Mouse (Mus musculus) layer of hippocampus, adult 2 months (tissue): ENCODE results near the gene Tamm41. TPM values are rescaled to one million over a fixed set of nuclear protein-coding genes. Genes with fewer than 3 reads are reported as not detected.

Experiments used
- DNase-seq, 2 experiments: peaks; one replicate each; pipeline ENCODE4 v3.0.0; 2022; ENCODE audit warnings: low spot score in 2 of 2
- H3K27ac ChIP-seq: fragments of 200-600 bp; 2 replicates; pipeline ENCODE4 v1.8.1; 2022
- H3K4me3 ChIP-seq: fragments of 200-600 bp; 2 replicates; pipeline ENCODE4 v1.8.1; 2022; ENCODE audit warnings: mild to moderate bottlenecking
- CTCF ChIP-seq: fragments of 200-600 bp; conservative IDR thresholded peaks from 2 replicates; pipeline ENCODE4 v1.8.1; 2022; ENCODE audit warnings: antibody characterized with exemption, mild to moderate bottlenecking, moderate library complexity
- total RNA-seq, 2 experiments: library from RNA; stranded (reverse); gene quantifications; 2 replicates each; pipeline ENCODE4 v1.2.3; 2021

Gene Tamm41
- total RNA-seq, 2 experiments from 2014 or later: 18.6 to 20.9 TPM

DNA sequence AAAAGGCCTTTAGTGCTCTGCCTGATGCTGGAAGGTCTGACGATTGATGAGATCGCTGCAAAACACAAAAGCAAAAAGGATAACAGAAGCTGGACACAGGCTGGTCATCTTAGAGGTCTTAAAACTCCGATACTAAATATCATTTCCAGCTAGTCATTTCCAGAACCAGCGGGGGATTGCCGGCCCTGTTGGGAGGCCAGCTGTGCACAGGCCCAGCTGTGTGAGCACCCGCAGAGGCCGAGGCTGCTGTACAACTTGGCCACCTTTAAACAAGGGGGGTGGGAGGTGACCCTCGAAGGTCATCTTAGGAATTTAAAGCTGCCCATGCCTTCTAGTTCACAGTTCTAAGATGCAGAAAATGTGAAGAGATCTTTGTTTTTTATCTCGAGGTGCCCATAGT lies 26.9 kb downstream of the Tamm41 start:
- Histone ChIP-seq H3K4me3 (no peak overlapping the region), H3K27ac (no peak overlapping the region)
- no peak for DNase-seq
- TF ChIP-seq CTCF: no peak

DNA sequence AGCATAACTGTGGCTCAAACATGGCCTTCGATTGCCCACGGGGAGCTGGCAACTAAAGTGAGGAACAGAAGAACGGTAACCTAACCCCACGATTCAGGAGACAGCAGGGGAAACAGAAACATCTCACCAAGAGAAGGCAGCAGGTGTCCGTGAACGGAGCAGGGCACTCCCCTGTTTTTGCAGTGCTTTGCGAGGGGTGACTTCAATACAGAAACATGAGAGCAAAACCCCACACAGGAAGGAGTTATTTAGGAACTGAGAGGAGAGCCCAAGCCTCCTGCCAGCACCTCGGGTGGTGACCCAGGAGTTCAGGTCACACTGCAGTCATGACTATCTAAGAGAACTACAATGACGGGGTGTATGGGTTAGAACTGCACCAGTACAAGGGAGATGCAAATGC lies 27.4 kb downstream of the Tamm41 start:
- Histone ChIP-seq H3K27ac (no peak overlapping the region), H3K4me3 (no peak overlapping the region)
- DNase-seq: no peak
- TF ChIP-seq CTCF: no peak

DNA sequence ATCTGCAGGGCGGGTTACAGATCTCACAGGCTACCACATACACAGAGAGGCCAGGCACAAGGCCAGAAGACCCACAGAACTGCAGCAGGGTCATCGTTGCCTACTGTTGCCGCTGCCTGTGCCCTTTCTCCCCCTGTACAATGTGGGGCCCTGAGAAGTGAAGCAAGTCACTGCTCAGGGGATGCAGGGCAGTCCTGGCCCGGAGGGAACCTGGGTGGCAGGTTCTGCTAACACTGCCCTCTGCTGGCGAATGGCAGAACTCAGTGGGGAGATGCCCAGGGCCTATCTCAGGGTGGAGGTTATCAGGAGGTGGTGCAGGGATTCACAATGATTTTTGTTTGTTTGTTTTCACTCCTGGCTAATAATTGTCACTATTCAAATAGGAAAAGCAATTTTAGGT lies 29.9 kb downstream of the Tamm41 start:
- Histone ChIP-seq H3K27ac (peak overlapping the region; percentile 29; the same call in 1 of the 2 replicates), H3K4me3 (no peak overlapping the region)
- peak; percentile 58 to 84 for DNase-seq
- TF ChIP-seq CTCF: peak; percentile 98

DNA sequence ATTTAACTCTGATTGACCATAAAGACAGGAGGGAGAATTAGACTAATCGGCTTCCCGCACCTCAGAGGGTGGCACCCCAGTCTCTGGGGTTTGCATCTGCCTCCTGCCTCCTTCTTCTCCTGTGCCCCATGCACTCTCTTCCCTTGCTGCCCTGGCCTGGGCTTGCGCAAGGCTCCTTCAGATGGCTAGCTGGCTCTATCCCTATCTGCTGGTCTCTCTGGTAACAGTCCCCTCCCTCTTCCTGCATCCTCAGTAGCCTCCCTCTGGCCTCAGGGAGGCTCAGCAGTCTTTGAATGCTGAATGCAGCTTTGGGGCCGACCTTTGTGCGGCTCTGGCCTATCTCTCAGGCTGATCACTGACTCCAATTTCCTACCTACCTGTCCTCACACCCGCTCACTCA lies 30.7 kb downstream of the Tamm41 start:
- DNase-seq: no peak
- peak overlapping the region; percentile 29; the same call in 1 of the 2 replicates for H3K27ac ChIP-seq
- no peak for TF ChIP-seq CTCF
- H3K4me3 ChIP-seq: no peak overlapping the region

DNA sequence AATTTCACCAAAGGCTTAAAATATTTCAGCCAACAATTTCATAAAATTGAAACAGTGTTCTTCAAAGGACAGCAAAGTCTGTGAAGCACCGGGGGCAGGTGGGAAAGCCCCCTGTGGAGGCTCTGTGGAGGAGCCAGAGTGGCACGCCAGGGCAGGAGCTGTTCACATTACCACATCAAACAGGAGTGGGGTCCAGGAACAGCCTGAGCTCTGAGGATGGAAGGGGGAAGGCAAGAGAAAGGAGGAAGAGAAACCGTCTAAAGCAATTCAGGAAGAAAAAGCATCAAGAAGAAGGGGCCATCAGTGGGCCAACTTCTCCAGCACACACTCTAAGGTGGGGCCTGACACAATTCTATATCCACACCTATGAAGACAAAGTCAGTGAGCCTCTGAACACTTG lies 31.6 kb downstream of the Tamm41 start:
- Histone ChIP-seq H3K27ac (peak overlapping the region; percentile 91), H3K4me3 (no peak overlapping the region)
- TF ChIP-seq CTCF: no peak
- no peak for DNase-seq

DNA sequence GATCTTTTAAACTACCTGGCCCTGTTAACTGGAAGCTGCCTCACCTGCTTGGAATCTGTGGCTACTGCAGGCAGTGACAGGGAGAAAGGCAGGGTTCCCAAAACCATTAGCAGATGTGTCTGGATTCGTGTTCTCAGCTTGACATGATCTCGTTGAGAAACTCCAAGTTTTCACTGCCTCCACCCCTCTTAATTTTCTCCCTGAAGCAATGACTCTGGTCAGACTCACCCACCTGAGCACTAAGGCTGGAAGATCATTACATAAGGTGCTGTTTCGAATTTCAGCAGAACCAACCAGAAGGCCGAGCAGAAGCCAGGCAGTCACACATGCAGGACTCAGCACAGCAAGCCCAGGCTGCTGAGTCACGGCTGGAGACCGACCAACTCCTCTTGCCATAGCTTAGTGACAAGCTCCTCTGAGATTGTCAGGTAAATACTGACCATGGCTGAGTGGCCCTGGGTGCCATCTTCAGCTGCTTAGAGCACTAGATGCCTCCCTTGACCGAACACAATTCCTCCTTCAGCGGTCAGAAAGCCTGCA lies 32.3 kb downstream of the Tamm41 start:
- peak; percentile 51 to 52 for DNase-seq
- TF ChIP-seq CTCF: no peak
- H3K4me3 ChIP-seq: no peak overlapping the region
- H3K27ac ChIP-seq: peak overlapping the region; percentile 91

DNA sequence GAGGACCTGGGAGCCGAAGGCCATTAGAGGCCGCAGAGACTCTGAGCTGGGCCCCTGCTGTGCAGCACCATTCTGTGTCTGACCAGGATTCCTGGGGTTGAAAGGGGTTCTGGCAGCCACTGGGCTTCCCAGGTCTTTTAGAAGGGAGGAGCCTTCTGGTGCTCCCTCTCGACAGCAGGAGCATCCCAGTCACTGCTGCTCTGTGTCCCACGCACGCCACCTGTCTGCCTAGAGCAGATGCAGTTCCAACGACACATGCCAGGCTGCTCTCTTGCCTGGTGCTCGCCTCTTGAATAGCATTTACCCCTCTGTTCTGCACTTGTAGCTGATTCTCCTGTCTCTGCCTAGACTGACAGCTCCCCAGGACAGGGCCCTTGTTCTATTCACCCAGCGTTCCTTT lies 33.0 kb downstream of the Tamm41 start:
- no peak; the same call in 1 of the 2 replicates for TF ChIP-seq CTCF
- Histone ChIP-seq H3K4me3 (no peak overlapping the region), H3K27ac (peak overlapping the region; percentile 91)
- peak; percentile 78 to 83 for DNase-seq

DNA sequence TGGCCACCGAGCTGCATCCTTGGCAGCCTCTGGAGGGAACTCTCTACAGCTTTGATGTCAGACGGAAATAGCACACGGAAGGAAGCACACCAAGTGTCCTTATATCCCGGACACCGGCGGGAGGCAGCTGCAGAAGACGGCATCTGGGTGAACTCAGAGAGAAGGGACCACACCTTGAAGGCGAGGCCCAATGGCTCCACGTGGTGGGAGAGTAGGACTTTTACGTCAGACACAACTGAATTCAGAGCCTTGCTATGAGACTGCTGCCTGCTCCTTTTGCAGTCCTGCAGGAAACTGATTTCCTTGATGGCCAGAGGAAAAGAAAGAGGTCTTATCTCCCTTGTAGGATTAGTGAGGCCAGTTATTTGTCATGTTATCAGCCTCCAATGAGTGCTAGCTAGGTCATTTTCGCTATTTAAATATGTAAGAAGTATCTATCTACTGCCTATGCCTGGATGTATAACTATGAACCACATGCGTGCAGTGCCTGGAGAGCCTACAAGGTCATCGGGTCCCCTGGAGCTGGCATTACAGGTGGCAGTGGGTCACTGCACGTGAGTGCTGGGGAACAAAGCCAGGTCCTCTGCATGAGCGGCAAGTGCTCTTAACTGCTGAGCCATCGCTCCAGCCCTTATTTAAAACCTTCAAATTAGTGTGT lies 39.2 kb downstream of the Tamm41 start:
- TF ChIP-seq CTCF: no peak
- H3K27ac ChIP-seq: no peak overlapping the region
- DNase-seq: no peak
- H3K4me3 ChIP-seq: no peak overlapping the region

DNA sequence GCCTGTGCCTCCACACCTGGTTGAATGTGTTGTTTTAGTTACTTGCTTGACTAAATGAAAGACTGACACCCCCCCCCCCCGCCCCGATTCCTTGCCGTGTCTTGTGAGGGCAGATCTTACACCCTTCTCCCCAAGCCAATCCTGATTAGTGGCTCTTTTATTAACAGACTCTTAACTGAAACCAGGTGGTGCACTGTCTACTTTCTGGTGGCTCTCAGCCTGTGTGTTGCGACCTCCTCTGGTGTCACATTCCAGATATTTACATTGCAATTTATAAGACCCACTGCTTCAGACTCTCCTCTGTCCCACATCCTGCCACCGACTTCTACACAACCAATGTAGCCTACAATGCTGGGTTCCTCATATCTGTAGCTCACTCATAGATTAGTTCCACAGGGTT lies 40.2 kb downstream of the Tamm41 start:
- Histone ChIP-seq H3K4me3 (no peak overlapping the region), H3K27ac (no peak overlapping the region)
- TF ChIP-seq CTCF: no peak
- DNase-seq: no peak

DNA sequence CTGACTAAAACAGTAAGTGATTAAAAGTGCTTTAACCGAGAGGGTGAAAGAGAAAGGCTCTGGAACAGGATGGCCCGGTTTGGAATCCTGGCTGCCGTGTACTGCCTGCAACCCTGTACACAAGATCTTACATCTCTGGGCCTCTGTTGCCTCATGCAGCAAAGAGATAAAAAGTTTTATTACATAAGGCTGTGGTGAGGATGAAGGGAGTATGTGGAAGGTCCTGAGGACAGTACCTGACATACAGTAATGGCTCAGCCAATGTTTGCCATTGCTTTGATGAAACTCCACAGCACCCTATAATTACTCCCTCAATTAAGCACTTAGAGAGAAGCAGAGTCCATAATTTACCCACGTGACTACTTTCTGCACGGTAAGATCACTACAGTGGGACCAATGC lies 40.8 kb downstream of the Tamm41 start:
- Histone ChIP-seq H3K4me3 (no peak overlapping the region), H3K27ac (no peak overlapping the region)
- TF ChIP-seq CTCF: no peak
- DNase-seq: no peak

DNA sequence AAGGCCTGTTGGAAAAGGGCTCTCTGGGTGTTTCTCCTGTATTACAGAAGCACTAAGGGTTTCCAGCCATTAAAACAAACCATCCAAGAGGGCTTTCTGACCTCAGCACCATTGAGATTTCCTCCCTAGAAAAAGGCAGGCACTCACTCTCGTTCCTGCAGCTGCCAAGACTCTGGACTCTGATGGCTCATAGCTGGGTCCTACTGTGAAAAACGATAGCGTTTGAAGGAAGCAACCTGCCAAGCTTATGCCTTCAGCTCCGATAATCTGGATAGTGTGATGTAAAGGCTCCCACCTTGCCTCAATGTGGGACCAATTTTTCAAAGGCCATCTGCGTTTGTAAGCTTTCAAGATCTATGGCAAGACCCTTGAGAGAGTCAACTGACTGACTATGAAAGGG lies 43.6 kb downstream of the Tamm41 start:
- DNase-seq: no peak
- TF ChIP-seq CTCF: no peak
- Histone ChIP-seq H3K27ac (peak overlapping the region; percentile 78), H3K4me3 (no peak overlapping the region)

DNA sequence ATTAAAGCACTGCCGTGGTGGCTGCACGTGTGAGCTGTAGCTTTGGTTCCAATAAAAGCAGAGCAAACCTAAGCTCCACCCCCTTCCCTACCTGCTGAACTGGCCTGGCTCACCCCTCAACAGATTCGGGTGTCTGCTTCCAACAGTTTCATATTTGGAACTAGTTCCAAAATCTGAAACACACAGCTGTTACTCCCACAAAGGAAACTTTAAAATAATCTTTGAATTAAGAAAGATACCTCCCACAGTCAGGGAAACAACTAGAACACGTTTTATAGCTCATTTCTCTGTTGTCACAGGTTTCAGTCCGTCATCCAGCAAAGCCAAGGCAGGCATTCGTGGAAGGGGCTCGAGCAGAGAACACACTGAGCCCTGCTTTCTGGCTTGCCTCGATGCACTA lies 44.0 kb downstream of the Tamm41 start:
- TF ChIP-seq CTCF: no peak
- peak overlapping the region; percentile 78 for H3K27ac ChIP-seq
- DNase-seq: peak; percentile 20 to 37

DNA sequence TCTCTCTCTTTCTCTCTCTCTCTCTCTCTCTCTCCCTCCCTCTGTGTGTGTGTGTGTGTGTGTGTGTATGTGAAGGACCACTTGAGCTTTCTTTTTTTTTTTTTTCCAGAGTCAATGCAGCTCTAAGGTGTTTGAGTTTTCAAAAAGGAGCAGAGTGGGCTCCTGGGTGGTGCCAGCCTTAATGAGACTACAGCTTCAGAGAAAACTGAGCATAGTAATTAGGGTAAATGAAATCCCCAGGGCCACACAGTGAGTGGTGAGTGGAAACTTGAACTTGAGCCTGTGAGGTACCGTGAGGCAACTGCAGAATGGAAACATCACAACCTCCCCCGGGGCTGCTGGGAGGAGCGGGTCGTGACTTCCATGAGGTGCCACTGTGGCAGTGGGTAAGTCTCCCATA lies 45.8 kb downstream of the Tamm41 start:
- Histone ChIP-seq H3K27ac (no peak overlapping the region), H3K4me3 (no peak overlapping the region)
- no peak for TF ChIP-seq CTCF
- no peak for DNase-seq

More for the DNA sequence above, 44.0 kb downstream of the Tamm41 start:
- no peak overlapping the region for H3K4me3 ChIP-seq

DNA sequence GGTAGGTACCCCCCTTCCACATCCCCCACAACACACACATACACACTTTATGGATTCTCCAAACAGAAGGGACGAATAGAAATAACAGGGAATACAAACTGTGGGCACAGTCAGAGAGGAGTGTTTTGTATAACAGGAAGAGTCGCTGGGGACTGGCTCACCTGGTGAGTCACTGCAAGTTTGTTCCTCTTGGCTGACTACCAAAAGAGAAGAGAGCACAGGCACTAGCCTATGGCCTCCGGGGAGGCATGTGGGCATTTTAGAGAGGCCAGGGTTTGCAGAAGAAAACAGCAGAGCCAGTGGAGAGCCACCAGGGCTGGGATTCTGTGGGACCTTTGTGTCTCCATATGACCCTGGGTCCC lies 49.1 kb downstream of the Tamm41 start:
- no peak for TF ChIP-seq CTCF
- DNase-seq: no peak
- Histone ChIP-seq H3K4me3 (no peak overlapping the region), H3K27ac (no peak overlapping the region)
